Mouse (Mus musculus) hindbrain, embryonic 10.5 days (tissue): ENCODE measurements at regions not wholly inside any gene's neighbourhood (a gene's known extent, or its start where the extent isn't known, plus 50 kb on each side); places are given as distances from the start of the nearest gene placed in this dataset.
"Not testable (repeated sequence)": the region's sequence is repeated elsewhere in the genome, so short reads cannot be mapped to it uniquely, and the experiment has no call there.

ENCODE experiments used
- DNase-seq: peaks from one replicate; pipeline ENCODE4 v3.0.0-alpha.2; 2017; ENCODE audit warnings: low spot score
- H3K27ac ChIP-seq: fragments of 300-500 bp; sonication (generic); 2 replicates; pipeline ENCODE4 v1.5.1; 2016; ENCODE audit warnings: mild to moderate bottlenecking, moderate library complexity
- H3K27me3 ChIP-seq: fragments of 300-500 bp; sonication (generic); 2 replicates; pipeline ENCODE4 v1.6.1; 2016; ENCODE audit warnings: mild to moderate bottlenecking; ENCODE audit not compliant: poor library complexity, insufficient read depth, severe bottlenecking
- H3K36me3 ChIP-seq: fragments of 300-500 bp; sonication (generic); 2 replicates; pipeline ENCODE4 v1.6.1; 2016; ENCODE audit warnings: mild to moderate bottlenecking, moderate library complexity
- H3K4me1 ChIP-seq: fragments of 300-500 bp; sonication (generic); replicated peaks from 2 replicates; pipeline ENCODE4 v1.6.1; 2016; ENCODE audit warnings: mild to moderate bottlenecking
- H3K4me3 ChIP-seq: fragments of 300-500 bp; sonication (generic); 2 replicates; pipeline ENCODE4 v1.5.1; 2016; ENCODE audit warnings: mild to moderate bottlenecking, moderate library complexity
- H3K9me3 ChIP-seq: fragments of 300-500 bp; sonication (generic); 2 replicates; pipeline ENCODE4 v1.6.1; 2016; ENCODE audit warnings: mild to moderate bottlenecking, moderate library complexity
- WGBS: fragments of 180-500 bp; shearing (Covaris S2); methylation state at CpG from one replicate; pipeline ENCODE4 v1.1.7; 2016; 5-methylcytosine and 5-hydroxymethylcytosine counted together

DNA sequence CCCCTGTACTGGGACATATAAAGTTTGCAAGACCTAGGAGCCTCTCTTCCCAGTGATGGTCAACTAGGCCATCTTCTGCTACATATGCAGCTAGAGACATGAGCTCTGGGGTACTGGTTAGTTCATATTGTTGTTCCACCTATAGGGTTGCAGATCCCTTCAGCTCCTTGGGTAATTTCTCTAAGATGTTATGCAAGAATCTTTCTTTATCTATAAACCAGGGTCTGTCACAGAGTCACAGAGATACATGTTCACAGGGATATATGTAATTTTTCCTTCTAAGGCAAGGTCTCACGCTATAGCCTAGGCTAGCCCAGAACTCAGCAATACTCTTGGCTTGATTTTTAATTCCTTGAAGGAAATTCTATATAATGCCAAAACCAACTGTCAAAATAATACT lies 56.9 kb downstream of the Zfp36l1 start:
- not testable (repeated sequence) for H3K36me3 ChIP-seq, H3K4me3 ChIP-seq, DNase-seq, H3K27ac ChIP-seq, H3K9me3 ChIP-seq, H3K27me3 ChIP-seq
- peaks cover 17% of the 10 kb centered on the region for H3K4me1 ChIP-seq
- WGBS: 95% methylated on average over 1 of the region's 1 CpGs

DNA sequence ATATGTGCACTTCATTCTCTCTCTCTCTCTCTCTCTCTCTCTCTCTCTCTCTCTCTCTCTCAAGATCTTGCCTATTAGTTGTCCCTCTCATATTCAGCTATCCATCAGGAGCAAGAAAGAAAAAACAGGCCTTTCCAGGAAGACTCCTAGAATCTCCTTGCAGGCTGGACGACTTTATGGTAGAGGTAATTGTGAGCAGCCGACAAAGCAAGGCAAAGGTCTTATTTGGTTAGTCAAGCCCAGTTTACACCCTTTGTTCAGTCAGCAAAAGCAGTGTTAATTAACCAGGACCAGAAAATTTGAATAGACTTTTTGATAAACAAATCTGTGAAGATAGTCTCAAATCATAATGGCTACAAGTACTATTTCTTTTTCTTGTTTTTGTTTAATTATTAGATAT lies 57.4 kb downstream of the Zfp36l1 start:
- H3K27me3 ChIP-seq: no peaks in the 10 kb centered on the region
- H3K27ac ChIP-seq: no peak overlapping the region
- H3K4me3 ChIP-seq: no peak overlapping the region
- H3K4me1 ChIP-seq: peaks cover 12% of the 10 kb centered on the region
- WGBS: 59% methylated on average over 2 of the region's 2 CpGs
- H3K9me3 ChIP-seq: no peaks in the 10 kb centered on the region
- no peaks in the 10 kb centered on the region for H3K36me3 ChIP-seq
- DNase-seq: no peak

DNA sequence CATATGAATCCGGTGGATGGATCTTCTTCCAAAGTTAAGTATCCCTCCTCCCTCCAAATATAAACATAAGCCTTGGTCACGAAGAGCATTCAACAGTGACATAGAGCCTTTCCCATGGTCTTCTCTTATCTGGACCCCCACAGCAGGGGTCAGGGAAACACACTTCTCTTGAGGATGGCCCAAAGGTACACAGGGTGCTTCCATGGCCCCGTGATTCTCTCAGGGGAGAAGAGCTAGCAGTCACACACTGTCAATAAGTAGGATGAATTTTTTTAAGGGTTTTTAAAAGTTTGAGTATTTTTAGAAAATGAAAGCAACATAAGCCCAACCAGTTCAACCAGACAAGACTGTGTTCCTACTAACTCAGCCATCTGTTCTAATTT lies 58.2 kb downstream of the Zfp36l1 start:
- H3K36me3 ChIP-seq: no peaks in the 10 kb centered on the region
- WGBS: 89% methylated on average over 3 of the region's 3 CpGs
- no peak overlapping the region for H3K4me3 ChIP-seq
- H3K27me3 ChIP-seq: no peaks in the 10 kb centered on the region
- H3K9me3 ChIP-seq: no peaks in the 10 kb centered on the region
- no peak overlapping the region for H3K27ac ChIP-seq
- peaks cover 5% of the 10 kb centered on the region for H3K4me1 ChIP-seq
- DNase-seq: no peak

DNA sequence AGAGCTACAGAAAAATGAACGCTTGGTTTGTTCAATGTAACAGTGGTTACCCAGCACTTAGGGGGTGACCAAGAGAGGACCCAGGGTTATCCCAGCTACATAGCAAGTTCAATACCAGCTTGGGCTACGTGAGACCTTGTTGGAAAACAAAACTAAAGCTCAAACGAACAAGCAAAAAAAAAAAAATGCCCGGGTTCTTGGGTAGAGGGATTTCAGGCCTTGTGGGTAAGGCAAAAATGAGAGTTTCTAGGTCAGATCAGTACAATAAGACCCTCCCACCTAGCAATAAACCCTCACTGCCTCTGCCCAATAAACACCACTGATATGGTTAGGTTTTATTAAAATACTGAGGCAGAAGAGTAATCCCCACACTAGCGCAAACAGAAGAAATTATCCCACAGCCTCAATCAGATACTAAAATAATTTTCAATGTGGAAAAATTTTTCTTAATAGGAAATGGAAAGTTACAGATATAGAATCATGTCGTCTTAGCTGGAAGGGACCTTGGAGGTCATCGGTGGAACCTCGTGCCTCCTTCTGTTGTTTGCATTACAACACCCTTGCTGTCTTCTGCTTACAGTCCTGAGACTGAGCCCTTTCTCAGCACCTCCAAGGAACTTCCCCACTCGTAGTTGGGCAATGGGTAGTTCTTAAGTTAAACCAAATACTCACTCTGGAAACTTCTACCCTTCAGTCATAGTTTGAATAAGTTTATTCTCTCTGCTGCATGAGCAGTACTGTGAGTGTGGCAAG lies 58.7 kb downstream of the Zfp36l1 start:
- WGBS: 85% methylated on average over 9 of the region's 9 CpGs
- H3K4me1 ChIP-seq: no peaks in the 10 kb centered on the region; the same call in 1 of the 2 replicates
- no peak overlapping the region for H3K27ac ChIP-seq
- no peaks in the 10 kb centered on the region for H3K36me3 ChIP-seq
- DNase-seq: no peak
- no peak overlapping the region for H3K4me3 ChIP-seq
- no peaks in the 10 kb centered on the region for H3K27me3 ChIP-seq
- no peaks in the 10 kb centered on the region for H3K9me3 ChIP-seq

DNA sequence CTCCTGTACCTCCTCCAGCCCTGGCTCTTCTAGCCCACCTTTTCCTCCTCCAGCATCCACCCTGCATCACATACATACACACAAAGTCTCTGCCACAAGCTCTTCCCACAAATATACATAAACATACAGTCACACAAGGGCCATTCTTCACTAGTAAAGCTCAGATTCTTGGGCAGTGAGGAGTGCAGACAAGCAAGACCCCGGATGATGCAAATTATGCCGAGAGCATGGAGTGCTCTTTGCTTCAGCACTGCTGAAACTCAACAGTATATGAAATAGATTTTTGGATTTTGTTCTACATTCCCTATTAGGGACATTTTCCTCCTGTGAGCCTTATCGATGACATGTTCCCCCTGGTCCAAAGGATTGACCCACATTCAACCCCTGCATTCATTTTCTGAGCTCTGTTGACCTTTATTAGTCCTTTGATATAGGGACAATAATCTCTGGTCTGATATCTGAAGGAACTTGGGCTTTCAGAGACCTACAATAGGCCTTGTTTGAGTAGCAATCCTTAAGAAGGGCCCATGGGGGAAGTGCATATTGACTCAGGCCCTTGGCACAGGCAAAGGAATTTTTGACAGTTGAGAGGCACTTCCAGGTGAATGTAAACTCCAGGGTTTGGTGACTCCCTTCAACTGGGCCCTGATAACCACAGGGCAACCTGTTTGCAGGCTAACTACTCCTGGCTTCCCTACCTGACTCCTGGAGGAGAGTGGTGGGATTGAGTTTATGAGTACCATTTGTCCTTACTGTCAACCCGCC lies 64.4 kb downstream of the Zfp36l1 start:
- no peaks in the 10 kb centered on the region for H3K27me3 ChIP-seq
- WGBS: 87% methylated on average over 4 of the region's 4 CpGs

DNA sequence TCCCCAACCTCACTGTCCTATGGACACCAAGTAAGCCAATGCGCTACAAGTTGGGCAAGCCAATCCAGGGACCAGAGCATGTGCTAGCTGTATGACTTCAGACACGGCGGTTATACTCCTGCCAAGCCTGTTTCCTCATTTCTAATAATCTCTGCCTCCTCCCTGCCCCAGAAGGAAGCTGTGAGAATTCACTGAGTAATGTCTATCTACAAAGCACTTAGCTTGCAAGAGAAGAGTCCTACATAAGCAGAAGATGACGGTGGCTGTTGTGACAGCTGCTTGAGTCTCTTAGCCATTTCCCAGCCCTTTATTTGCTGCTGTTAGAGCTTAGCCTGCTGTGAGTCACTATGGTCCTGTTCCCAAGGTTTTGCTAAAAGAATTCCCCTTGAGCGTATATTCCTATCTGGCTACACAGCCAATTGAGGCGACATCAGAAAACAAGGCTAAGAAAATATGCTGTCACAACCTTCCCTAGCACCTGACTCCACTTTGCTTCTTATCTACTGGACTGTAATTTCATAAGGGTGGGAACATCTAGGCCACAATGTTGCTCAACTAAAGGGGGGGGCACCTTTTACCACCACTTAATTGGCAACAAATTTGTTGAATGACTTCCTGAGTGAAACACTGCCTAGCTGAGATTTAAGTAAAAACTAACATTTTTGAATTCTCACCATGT lies 66.0 kb downstream of the Zfp36l1 start:
- H3K9me3 ChIP-seq: no peaks in the 10 kb centered on the region

More for the DNA sequence above, 64.4 kb downstream of the Zfp36l1 start:
- no peaks in the 10 kb centered on the region for H3K9me3 ChIP-seq
- H3K4me1 ChIP-seq: peaks cover 14% of the 10 kb centered on the region
- no peak overlapping the region for H3K27ac ChIP-seq
- H3K36me3 ChIP-seq: no peaks in the 10 kb centered on the region
- no peak for DNase-seq
- no peak overlapping the region for H3K4me3 ChIP-seq

DNA sequence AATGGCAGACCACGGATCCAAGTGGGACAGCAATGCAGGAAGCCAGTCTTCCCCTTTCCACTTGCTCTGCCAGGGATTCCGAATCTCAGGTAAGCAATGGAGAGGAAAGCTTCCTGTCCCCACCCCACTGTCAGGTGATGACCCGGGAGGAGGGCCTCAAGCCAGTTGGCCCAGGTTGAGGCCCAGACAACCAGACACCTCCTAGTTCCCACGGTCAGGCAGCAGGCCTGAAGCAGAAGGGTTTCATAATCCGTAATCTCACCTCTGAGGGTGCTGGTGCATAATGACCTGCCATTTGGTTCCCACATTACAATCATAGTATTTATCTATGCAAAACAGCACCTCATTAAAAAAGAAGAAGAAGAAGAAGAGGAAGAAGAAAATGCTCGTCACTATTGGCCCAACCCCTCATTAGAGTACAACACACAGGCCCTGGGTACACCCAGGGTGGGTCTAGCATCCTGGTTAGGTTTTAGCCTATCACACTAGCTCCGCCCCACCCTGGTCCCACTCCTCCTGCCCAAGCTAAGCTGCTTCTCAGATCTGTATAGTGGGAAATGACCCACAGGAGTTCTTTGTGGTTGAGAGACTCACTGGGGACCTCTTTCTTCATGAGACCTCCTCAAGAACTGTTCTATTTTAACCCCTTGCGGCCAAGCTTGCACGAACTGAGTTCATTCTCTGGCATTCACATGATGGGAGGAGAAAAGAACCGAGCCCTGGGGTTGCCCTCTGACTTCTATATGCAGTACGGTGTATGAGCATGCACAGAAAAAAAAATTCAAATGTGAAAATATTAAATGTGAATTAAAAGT lies 71.1 kb downstream of the Zfp36l1 start:
- DNase-seq: no peak
- Histone ChIP-seq H3K27ac (no peak overlapping the region), H3K27me3 (peaks cover 3% of the 10 kb centered on the region; the same call in 1 of the 2 replicates), H3K4me1 (peaks cover 29% of the 10 kb centered on the region), H3K9me3 (no peaks in the 10 kb centered on the region), H3K36me3 (no peaks in the 10 kb centered on the region), H3K4me3 (no peak overlapping the region)
- 89% methylated on average over 11 of the region's 11 CpGs for WGBS

More for the DNA sequence above, 66.0 kb downstream of the Zfp36l1 start:
- Histone ChIP-seq H3K27me3 (peaks cover 3% of the 10 kb centered on the region; the same call in 1 of the 2 replicates), H3K4me1 (peaks cover 25% of the 10 kb centered on the region), H3K4me3 (no peak overlapping the region), H3K27ac (peak overlapping the region; percentile 35; the same call in 1 of the 2 replicates), H3K36me3 (no peaks in the 10 kb centered on the region)
- no peak for DNase-seq
- WGBS: 80% methylated on average over 6 of the region's 6 CpGs

DNA sequence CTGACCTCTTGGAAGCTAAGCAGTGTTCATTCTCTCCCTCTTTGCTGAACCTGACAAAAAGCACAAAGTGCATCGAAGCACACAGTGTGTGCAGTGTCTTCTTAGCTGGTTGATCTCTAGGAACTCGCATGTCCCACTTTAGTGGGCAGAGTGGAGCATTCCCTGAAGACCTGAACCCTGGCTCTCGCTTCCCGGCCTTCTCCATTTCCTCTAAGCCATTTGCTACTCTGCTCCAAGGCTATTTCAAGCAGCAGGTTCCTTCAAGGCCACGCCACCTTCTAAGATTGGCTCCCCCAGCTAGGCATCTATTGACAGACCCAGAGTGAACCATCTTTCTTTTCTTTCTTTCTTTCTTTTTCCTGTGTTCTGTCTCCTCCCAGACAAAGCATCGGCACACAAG lies 71.8 kb downstream of the Zfp36l1 start:
- H3K9me3 ChIP-seq: no peaks in the 10 kb centered on the region
- H3K4me3 ChIP-seq: no peak overlapping the region
- peaks cover 3% of the 10 kb centered on the region; the same call in 1 of the 2 replicates for H3K27me3 ChIP-seq
- 88% methylated on average over 6 of the region's 6 CpGs for WGBS
- H3K36me3 ChIP-seq: no peaks in the 10 kb centered on the region
- DNase-seq: no peak
- no peak overlapping the region for H3K27ac ChIP-seq
- H3K4me1 ChIP-seq: peaks cover 30% of the 10 kb centered on the region

DNA sequence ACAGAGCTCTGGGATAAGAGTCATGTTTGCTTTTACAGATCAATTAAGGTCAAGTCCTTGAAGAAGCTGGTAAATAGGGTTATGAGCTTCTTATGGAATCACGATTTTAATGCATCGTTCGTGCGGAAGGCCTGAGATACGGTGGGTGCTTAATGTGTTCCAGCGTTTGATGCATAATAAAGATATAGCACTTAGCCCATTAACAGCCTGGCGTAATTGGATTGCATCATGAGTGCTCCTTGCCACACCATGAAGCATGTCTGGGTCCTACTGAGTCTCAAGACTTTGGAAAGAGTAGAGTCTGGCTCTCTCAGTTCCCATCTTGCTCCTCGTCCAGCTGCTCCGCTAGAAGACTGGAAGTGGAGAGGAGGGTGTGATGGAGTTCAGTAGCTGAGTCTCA lies 72.6 kb downstream of the Zfp36l1 start:
- WGBS: 94% methylated on average over 9 of the region's 9 CpGs
- H3K36me3 ChIP-seq: no peaks in the 10 kb centered on the region
- no peak overlapping the region for H3K27ac ChIP-seq
- no peak overlapping the region for H3K4me3 ChIP-seq
- no peak for DNase-seq
- peaks cover 31% of the 10 kb centered on the region for H3K4me1 ChIP-seq
- peaks cover 4% of the 10 kb centered on the region; the same call in 1 of the 2 replicates for H3K27me3 ChIP-seq
- no peaks in the 10 kb centered on the region for H3K9me3 ChIP-seq

DNA sequence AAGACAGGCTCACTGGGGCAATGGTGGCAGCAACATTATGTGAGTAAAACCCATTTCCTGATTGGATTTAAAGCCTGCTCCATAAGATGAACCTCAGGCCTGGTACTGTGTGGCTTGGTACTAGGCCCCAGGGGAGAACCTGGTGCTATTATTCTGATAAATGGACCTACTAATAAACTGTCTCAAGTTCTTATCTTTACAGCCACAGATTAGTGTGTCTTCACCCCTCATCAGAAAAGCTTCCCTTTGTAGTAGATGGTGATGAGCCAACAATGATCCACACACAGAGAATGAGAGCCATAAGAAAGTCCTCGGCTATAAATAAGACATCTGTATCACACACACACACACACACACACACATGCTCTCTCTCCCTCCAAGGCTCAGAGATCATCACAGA lies 73.7 kb downstream of the Zfp36l1 start:
- no peak for DNase-seq
- Histone ChIP-seq H3K27me3 (peaks cover 7% of the 10 kb centered on the region; the same call in 1 of the 2 replicates), H3K4me1 (peaks cover 42% of the 10 kb centered on the region), H3K36me3 (no peaks in the 10 kb centered on the region), H3K9me3 (no peaks in the 10 kb centered on the region), H3K27ac (peak overlapping the region; percentile 16; the same call in 1 of the 2 replicates), H3K4me3 (no peak overlapping the region)
- 89% methylated on average over 1 of the region's 1 CpGs for WGBS

DNA sequence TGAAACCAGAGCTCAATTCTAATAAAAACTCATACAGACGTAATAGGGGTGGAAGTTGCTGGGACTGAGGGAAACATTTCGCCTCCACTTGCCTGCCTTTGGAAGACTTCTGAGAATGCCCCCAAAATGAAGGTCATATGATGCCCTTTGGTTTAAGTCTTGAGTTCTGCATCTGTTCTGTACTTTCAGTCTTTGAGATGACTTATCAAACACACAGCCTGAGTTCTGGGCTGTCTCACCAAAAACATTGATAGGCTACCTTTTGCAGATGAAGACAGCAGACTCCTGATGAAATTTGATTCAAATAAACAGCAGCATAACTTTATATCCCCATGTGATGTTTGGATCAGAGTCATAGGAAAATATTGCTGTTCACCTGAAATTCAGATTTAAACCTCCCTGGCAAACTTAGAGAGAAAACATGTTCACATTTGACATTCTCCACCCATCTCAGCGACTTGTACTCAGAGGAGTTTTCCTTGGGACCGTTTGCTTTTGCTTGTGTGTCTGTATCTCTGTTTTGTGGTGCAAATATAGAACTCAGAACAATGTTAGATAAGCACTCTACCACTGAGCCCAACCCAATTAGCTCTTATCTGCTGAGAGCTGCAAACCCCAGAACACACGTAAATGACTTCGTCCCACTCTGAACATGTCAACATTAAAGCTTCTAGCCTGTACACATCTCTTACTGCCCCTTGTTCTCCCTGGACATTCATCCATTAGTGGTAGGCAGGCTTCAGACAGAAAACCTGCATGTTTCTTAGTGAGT lies 77.1 kb downstream of the Zfp36l1 start:
- Histone ChIP-seq H3K4me3 (no peak overlapping the region), H3K27me3 (peaks cover 4% of the 10 kb centered on the region; the same call in 1 of the 2 replicates), H3K4me1 (peaks cover 31% of the 10 kb centered on the region), H3K36me3 (no peaks in the 10 kb centered on the region), H3K27ac (peak overlapping the region; percentile 71), H3K9me3 (no peaks in the 10 kb centered on the region)
- 89% methylated on average over 6 of the region's 6 CpGs for WGBS
- DNase-seq: no peak
